Mouse (Mus musculus): ENCODE measurements at regions not wholly inside any gene's neighbourhood (a gene's known extent, or its start where the extent isn't known, plus 50 kb on each side); places are given as distances from the start of the nearest gene placed in this dataset.

DNA sequence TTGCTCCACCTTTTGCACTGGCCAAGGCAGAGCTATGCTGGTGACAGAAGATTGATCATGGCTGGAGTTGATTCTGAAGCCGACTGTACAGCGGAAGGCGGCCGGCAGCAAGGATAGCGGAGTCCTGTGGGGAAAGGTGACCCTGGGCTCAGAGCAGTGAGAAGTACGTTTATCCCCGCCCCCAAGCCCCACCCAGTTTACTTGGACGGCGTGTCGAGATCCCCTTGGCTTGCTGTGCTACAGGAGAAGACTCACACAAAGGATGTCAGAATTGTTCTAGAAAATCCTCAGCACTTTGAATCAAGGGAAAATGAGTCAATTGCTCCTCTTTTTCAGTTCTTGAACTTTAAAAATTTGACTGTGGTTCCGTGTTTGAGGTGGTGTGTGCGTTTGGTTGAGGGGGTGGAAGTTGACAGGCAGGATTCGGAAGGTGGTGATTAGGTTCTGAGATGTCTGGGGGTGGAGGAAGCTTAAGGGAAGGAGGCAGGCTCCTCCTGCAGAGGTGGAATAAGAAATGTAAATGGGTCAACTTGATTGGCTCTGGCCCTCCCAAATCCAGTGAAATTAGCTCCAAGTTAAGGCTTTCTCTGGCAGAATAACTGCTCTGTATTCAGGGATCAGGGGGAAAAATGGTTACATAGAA is 199.7 kb downstream of the Pten start:
- TF ChIP-seq MYOD1 (IDR thresholded peaks at IDR 0.05; ENCODE audit: control insufficient read depth, insufficient read length, low read depth) (no peak), CTCF (IDR thresholded peaks at IDR 0.05; ENCODE audit: control insufficient read depth, insufficient read depth, insufficient read length) (no peak), USF1 (IDR thresholded peaks at IDR 0.05; ENCODE audit: low read depth) (no peak), MAX (IDR thresholded peaks at IDR 0.05) (no peak), CEBPB (IDR thresholded peaks at IDR 0.05; ENCODE audit: low read depth) (no peak), MYOG (IDR thresholded peaks at IDR 0.05; ENCODE audit: control insufficient read depth, extremely low read depth, insufficient read length) (no peak), FOSL1 (IDR thresholded peaks at IDR 0.05; ENCODE audit: insufficient read depth, low read length, poor library complexity, severe bottlenecking) (no peak)
